Mouse (Mus musculus): ENCODE data around the gene Itsn1. TPM values are rescaled to one million over a fixed set of nuclear protein-coding genes. Genes with fewer than 3 reads are reported as not detected.

Itsn1 gene
- polyA plus RNA-seq, 1 experiment from 2014 or later, result 60.7 TPM

DNA sequence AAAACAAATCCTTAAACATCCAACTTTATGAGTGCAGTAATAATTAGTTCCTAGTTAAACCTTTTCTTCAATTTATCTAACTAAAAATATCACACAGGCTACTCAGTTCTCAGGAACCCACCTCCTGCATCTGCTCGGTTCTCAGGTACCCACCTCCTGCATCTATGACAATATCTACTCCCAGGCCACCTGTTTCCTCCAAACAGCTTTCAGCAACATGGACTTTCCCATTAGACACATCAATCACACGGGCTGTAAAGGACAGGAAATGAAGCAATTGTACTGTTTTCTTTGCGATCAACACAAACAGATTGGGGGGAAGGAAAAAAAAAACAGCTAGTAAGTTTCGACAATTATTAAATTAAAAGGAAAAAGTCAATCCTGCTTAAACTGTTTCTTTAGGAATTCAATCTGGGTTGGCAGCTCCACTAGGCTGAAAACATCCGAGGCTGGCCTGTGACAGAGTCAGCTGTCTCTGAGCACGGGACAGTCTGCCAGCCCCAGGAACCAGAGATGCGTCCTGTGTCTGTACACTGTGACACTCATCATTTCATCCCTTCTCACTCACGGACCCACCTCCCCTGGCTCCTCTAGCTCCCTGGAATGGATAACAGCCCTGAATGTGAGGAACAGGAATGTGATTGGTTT, 33.8 kb upstream of the Itsn1 start:
- ATAC-seq, result no peak
- Histone ChIP-seq H3K27ac (ENCODE audit: low read length) (no peak overlapping the region), H3K4me1 (ENCODE audit: control insufficient read depth, insufficient read depth, low read length) (no peaks in the 10 kb centered on the region; the same call in 1 of the 2 replicates), H3K36me3 (ENCODE audit: control insufficient read depth, insufficient read depth, low read length) (peaks cover 25% of the 10 kb centered on the region), H3K27me3 (ENCODE audit: control insufficient read depth, insufficient read depth, low read depth, low read length) (no peaks in the 10 kb centered on the region), H3K4me3 (ENCODE audit: low read depth, low read length) (no peak overlapping the region), H3K9ac (ENCODE audit: low read depth, low read length) (no peak overlapping the region), H3K4me2 (ENCODE audit: low read length) (no peak overlapping the region), H3K9me3 (replicated peaks; ENCODE audit: control insufficient read depth, low read length, poor library complexity, severe bottlenecking) (no peaks in the 10 kb centered on the region)
- 82% methylated on average over 8 of the region's 8 CpGs for WGBS

DNA sequence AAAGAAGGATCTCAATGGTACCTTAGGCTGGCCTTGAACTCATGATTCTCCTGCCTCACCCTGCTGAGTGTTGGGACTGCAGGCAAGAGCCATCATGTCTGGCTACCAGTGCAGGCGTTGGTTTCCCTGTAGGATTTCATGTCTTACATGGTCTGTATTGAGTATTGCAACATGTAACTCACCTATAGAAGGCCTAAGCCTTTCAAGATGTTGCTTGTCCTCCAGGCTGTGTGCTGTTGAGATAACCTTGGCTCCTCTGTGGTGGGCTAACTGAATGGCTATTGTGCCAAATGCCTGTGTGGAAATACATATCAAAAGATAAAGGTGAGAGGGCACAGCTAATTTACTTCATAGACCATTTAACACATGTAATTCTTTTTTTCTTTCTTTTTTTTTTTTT, 30.1 kb upstream of the Itsn1 start:
- H3K27me3 ChIP-seq (ENCODE audit: control insufficient read depth, insufficient read depth, low read depth, low read length), result no peaks in the 10 kb centered on the region
- H3K4me2 ChIP-seq (ENCODE audit: low read length), result no peak overlapping the region
- 84% methylated on average over 1 of the region's 1 CpGs for WGBS
- no peak overlapping the region for H3K9ac ChIP-seq (ENCODE audit: low read depth, low read length)
- peaks cover 2% of the 10 kb centered on the region; the same call in 1 of the 2 replicates for H3K4me1 ChIP-seq (ENCODE audit: control insufficient read depth, insufficient read depth, low read length)
- H3K4me3 ChIP-seq (ENCODE audit: low read depth, low read length), result no peak overlapping the region
- no peak for ATAC-seq
- H3K9me3 ChIP-seq (replicated peaks; ENCODE audit: control insufficient read depth, low read length, poor library complexity, severe bottlenecking), result no peaks in the 10 kb centered on the region
- H3K27ac ChIP-seq (ENCODE audit: low read length), result no peak overlapping the region
- peaks cover 26% of the 10 kb centered on the region for H3K36me3 ChIP-seq (ENCODE audit: control insufficient read depth, insufficient read depth, low read length)

DNA sequence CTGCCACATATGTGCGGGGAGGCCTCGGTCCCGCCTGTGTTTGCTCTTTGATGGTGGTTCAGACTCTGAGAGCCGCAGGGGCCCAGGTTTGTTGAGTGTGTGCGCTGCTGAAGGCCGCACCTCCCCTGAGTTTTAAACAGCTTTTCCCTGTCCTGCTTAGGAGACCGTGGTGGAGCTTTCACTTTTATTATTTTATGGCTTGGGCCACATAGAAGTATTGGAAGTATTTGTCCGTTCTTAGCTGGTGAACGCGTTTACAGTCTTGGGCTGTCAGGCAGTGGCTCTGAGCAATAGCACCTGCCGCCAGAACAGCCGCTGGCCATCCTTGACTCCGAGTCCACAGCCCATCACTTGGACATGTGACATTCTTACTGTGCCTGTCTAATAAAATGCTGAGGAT, 27.2 kb upstream of the Itsn1 start:
- WGBS, result 92% methylated on average over 13 of the region's 13 CpGs
- no peak overlapping the region for H3K4me2 ChIP-seq (ENCODE audit: low read length)

DNA sequence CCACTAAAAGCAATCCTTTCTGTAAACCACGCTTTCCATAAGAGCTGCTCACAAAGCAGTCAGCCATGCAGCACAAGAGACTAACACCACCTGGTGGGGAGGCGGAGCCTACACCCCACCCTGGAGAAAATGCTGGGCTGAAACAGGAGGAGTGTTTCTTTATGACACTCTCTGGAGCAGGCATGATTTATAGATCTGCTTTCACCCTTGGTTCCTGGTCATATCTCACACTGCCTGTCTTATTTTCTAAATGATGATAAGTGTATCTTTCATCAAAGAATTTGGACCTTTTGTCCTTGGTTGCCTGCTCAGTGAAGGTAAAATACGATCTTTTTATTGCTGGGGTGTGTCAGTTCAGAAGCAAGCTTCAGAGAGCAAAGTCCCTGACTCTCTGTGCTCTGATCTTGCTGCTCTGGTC, 26.3 kb upstream of the Itsn1 start:
- WGBS, result 56% methylated on average over 3 of the region's 3 CpGs
- Histone ChIP-seq H3K9me3 (replicated peaks; ENCODE audit: control insufficient read depth, low read length, poor library complexity, severe bottlenecking) (no peaks in the 10 kb centered on the region), H3K4me1 (ENCODE audit: control insufficient read depth, insufficient read depth, low read length) (peaks cover 2% of the 10 kb centered on the region; the same call in 1 of the 2 replicates), H3K27ac (ENCODE audit: low read length) (no peak overlapping the region), H3K4me2 (ENCODE audit: low read length) (no peak overlapping the region), H3K36me3 (ENCODE audit: control insufficient read depth, insufficient read depth, low read length) (peaks cover 34% of the 10 kb centered on the region), H3K9ac (ENCODE audit: low read depth, low read length) (0 out of 2 replicates have a peak overlapping the region, but pooled peaks have one; percentile 10), H3K4me3 (ENCODE audit: low read depth, low read length) (no peak overlapping the region), H3K27me3 (ENCODE audit: control insufficient read depth, insufficient read depth, low read depth, low read length) (no peaks in the 10 kb centered on the region)
- ATAC-seq, result no peak

More for the DNA sequence above, 27.2 kb upstream of the Itsn1 start:
- Histone ChIP-seq H3K9ac (ENCODE audit: low read depth, low read length) (no peak overlapping the region), H3K36me3 (ENCODE audit: control insufficient read depth, insufficient read depth, low read length) (peaks cover 37% of the 10 kb centered on the region), H3K4me1 (ENCODE audit: control insufficient read depth, insufficient read depth, low read length) (peaks cover 2% of the 10 kb centered on the region; the same call in 1 of the 2 replicates), H3K9me3 (replicated peaks; ENCODE audit: control insufficient read depth, low read length, poor library complexity, severe bottlenecking) (no peaks in the 10 kb centered on the region), H3K27ac (ENCODE audit: low read length) (no peak overlapping the region), H3K27me3 (ENCODE audit: control insufficient read depth, insufficient read depth, low read depth, low read length) (no peaks in the 10 kb centered on the region), H3K4me3 (ENCODE audit: low read depth, low read length) (no peak overlapping the region)
- no peak for ATAC-seq

DNA sequence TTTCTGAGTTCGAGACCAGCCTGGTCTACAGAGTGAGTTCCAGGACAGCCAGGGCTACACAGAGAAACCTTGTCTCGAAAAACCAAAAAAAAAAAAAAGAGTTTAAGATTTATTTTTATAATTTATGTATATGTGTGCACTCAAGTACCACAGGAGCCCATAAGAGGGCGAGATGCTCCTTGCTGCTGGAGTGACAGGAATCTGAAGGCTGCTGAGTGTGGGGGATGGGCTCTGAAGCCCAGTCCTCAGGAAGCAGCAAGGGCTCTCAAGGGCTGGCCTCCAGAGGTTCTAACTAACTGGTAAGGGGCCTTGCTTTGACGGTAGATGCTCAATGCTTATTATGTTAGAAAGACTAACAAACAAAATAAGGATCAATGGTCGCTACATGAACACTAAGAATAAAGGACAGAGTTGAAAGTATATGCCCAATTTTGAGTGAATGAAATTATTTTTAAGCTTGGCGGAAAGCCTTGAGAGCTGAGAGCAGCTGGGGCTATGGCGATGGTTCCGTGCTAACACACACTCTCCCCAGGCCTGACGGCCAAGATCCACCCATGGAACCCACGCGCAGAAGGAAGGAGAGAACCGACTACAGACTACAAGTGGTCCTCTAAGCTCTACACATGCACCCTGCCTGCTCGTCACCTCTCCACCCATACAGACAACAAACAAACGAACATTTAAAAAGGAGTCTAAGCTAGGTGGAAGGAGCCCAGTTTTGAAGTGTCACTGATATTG, 24.3 kb upstream of the Itsn1 start:
- no peak for ATAC-seq
- H3K9me3 ChIP-seq (replicated peaks; ENCODE audit: control insufficient read depth, low read length, poor library complexity, severe bottlenecking), result no peaks in the 10 kb centered on the region

DNA sequence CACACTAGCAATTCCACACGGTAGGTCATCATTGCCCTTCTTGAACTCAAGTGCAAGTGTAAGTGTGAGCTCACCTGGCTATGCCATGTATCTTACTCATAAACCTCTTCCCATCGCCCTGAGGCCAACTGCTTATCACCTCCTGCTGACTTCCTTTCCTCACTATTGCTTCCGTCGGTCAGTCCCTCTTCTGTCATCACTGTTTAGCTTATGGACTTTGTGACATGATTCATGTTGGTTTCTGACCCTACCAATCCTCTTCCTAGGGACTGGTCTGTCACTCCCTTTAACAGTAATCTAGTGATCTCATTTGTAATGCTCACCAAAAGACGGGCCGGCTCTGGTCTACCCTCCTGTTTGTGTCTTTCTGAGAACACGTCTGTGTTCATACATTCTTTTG, 18.8 kb upstream of the Itsn1 start:
- Histone ChIP-seq H3K9ac (ENCODE audit: low read depth, low read length) (no peak overlapping the region), H3K36me3 (ENCODE audit: control insufficient read depth, insufficient read depth, low read length) (peaks cover 36% of the 10 kb centered on the region), H3K27ac (ENCODE audit: low read length) (no peak overlapping the region), H3K27me3 (ENCODE audit: control insufficient read depth, insufficient read depth, low read depth, low read length) (no peaks in the 10 kb centered on the region), H3K4me2 (ENCODE audit: low read length) (no peak overlapping the region), H3K4me3 (ENCODE audit: low read depth, low read length) (no peak overlapping the region), H3K9me3 (replicated peaks; ENCODE audit: control insufficient read depth, low read length, poor library complexity, severe bottlenecking) (no peaks in the 10 kb centered on the region), H3K4me1 (ENCODE audit: control insufficient read depth, insufficient read depth, low read length) (no peaks in the 10 kb centered on the region)
- no peak for ATAC-seq
- 92% methylated on average over 7 of the region's 7 CpGs for WGBS

More for the DNA sequence above, 24.3 kb upstream of the Itsn1 start:
- no peak overlapping the region for H3K27ac ChIP-seq (ENCODE audit: low read length)
- no peak overlapping the region for H3K4me2 ChIP-seq (ENCODE audit: low read length)
- H3K9ac ChIP-seq (ENCODE audit: low read depth, low read length), result no peak overlapping the region
- WGBS, result 86% methylated on average over 14 of the region's 14 CpGs
- H3K4me1 ChIP-seq (ENCODE audit: control insufficient read depth, insufficient read depth, low read length), result peaks cover 2% of the 10 kb centered on the region; the same call in 1 of the 2 replicates
- no peaks in the 10 kb centered on the region for H3K27me3 ChIP-seq (ENCODE audit: control insufficient read depth, insufficient read depth, low read depth, low read length)
- peaks cover 23% of the 10 kb centered on the region for H3K36me3 ChIP-seq (ENCODE audit: control insufficient read depth, insufficient read depth, low read length)
- no peak overlapping the region for H3K4me3 ChIP-seq (ENCODE audit: low read depth, low read length)

DNA sequence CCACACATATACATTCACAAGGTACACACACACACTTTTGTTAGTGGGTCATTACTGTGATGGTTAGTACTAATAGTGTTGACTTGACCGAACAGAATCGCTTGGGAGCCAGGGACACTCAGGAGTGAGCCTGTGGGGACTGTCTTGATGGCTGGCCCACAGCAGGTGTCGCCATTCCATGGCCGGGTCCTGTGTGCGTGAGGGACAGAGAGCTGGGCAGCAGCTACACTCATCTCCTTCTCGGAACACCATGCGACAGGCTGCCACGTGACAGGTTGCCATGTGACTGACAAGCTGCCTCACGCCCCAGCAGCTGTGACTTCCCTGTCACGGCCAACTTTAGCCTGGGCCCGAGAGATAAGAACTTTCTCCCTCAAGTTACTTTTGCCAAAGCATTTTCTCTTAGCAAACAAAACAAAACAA, 12.1 kb upstream of the Itsn1 start:
- Histone ChIP-seq H3K4me3 (ENCODE audit: low read depth, low read length) (no peak overlapping the region), H3K27me3 (ENCODE audit: control insufficient read depth, insufficient read depth, low read depth, low read length) (no peaks in the 10 kb centered on the region), H3K27ac (ENCODE audit: low read length) (no peak overlapping the region), H3K9me3 (replicated peaks; ENCODE audit: control insufficient read depth, low read length, poor library complexity, severe bottlenecking) (no peaks in the 10 kb centered on the region), H3K9ac (ENCODE audit: low read depth, low read length) (no peak overlapping the region), H3K4me2 (ENCODE audit: low read length) (no peak overlapping the region), H3K36me3 (ENCODE audit: control insufficient read depth, insufficient read depth, low read length) (peaks cover 23% of the 10 kb centered on the region), H3K4me1 (ENCODE audit: control insufficient read depth, insufficient read depth, low read length) (no peaks in the 10 kb centered on the region)
- ATAC-seq, result no peak
- WGBS, result 83% methylated on average over 11 of the region's 11 CpGs

DNA sequence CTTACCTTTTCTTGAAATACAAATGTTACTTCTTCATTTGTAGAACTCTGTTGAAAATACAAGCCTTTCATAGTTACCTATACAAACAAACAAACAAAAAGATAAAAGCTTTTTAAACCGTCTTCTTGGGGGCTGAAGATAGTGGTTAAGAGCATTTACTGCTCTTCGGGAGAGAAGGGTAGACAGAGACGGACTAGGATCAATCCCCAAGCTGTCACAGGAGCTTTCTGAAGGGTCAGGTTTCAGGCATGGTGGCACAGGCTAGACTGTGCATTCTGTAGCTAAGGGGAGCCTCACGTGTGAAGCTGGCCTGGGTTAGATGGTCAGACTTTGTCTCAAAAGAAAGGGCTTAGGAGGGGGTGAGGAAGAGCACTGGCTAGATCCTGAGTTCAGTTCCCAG, 11.7 kb upstream of the Itsn1 start:
- Histone ChIP-seq H3K4me3 (ENCODE audit: low read depth, low read length) (no peak overlapping the region), H3K9ac (ENCODE audit: low read depth, low read length) (no peak overlapping the region), H3K27ac (ENCODE audit: low read length) (no peak overlapping the region), H3K27me3 (ENCODE audit: control insufficient read depth, insufficient read depth, low read depth, low read length) (no peaks in the 10 kb centered on the region), H3K4me1 (ENCODE audit: control insufficient read depth, insufficient read depth, low read length) (peaks cover under 1% of the 10 kb centered on the region; the same call in 1 of the 2 replicates), H3K4me2 (ENCODE audit: low read length) (no peak overlapping the region), H3K36me3 (ENCODE audit: control insufficient read depth, insufficient read depth, low read length) (peaks cover 23% of the 10 kb centered on the region), H3K9me3 (replicated peaks; ENCODE audit: control insufficient read depth, low read length, poor library complexity, severe bottlenecking) (no peaks in the 10 kb centered on the region)
- no peak for ATAC-seq
- WGBS, result 90% methylated on average over 4 of the region's 4 CpGs

DNA sequence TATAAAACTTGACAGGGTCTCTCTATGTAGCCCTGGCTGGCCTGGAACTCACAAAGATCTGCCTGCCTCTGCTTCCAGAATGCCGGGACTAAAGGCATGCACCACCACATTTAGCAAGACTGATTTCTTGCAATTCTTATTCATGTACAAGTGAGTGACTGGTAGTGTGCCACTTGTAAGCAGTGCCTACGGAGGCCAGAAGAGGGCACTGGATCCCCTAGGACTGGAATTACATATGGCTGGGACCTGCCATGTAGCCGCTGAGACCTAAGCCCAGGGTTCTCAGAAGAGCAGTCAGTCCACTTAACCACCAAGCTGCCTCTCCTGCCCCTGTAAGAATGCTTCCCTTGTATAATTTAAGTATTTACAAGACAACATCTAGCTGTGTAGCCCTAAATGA, 4.8 kb upstream of the Itsn1 start:
- Histone ChIP-seq H3K27me3 (ENCODE audit: control insufficient read depth, insufficient read depth, low read depth, low read length) (no peaks in the 10 kb centered on the region), H3K9me3 (replicated peaks; ENCODE audit: control insufficient read depth, low read length, poor library complexity, severe bottlenecking) (no peaks in the 10 kb centered on the region), H3K4me2 (ENCODE audit: low read length) (no peak overlapping the region), H3K27ac (ENCODE audit: low read length) (no peak overlapping the region), H3K4me1 (ENCODE audit: control insufficient read depth, insufficient read depth, low read length) (peaks cover 13% of the 10 kb centered on the region), H3K9ac (ENCODE audit: low read depth, low read length) (no peak overlapping the region), H3K36me3 (ENCODE audit: control insufficient read depth, insufficient read depth, low read length) (peaks cover 11% of the 10 kb centered on the region), H3K4me3 (ENCODE audit: low read depth, low read length) (no peak overlapping the region)
- 35% methylated on average over 3 of the region's 3 CpGs for WGBS
- ATAC-seq, result no peak

Data from midbrain, embryonic 16.5 days (tissue).